Mouse (Mus musculus) heart, adult 2 months (tissue): Measurements from ENCODE around the gene Dbf4. TPM values are rescaled to one million over a fixed set of nuclear protein-coding genes. Genes with fewer than 3 reads are reported as not detected.

Experiments
- DNase-seq, 2 experiments: peaks; one replicate each; pipeline ENCODE4 v3.0.0; 2021
- H3K27ac ChIP-seq: fragments of 200-600 bp; 2 replicates; pipeline ENCODE4 v1.8.1; 2022
- H3K27me3 ChIP-seq: fragments of 200-500 bp; 2 replicates; pipeline ENCODE4 v1.6.1; 2012; ENCODE audit warnings: mild to moderate bottlenecking, low read length, inconsistent platforms, mixed read lengths; ENCODE audit not compliant: control insufficient read depth, insufficient read depth
- H3K36me3 ChIP-seq: fragments of 200-500 bp; 2 replicates; pipeline ENCODE4 v1.6.1; 2012; ENCODE audit warnings: low read length, inconsistent platforms; ENCODE audit not compliant: control insufficient read depth, insufficient read depth
- H3K4me1 ChIP-seq: fragments of 200-500 bp; 2 replicates; pipeline ENCODE4 v1.6.1; 2011; ENCODE audit warnings: low read length; ENCODE audit not compliant: control insufficient read depth, insufficient read depth
- H3K4me3 ChIP-seq: fragments of 200-600 bp; 2 replicates; pipeline ENCODE4 v1.8.1; 2022
- H3K79me2 ChIP-seq: fragments of 200-500 bp; replicated peaks from 2 replicates; pipeline ENCODE4 v1.6.1; 2012; ENCODE audit warnings: mild to moderate bottlenecking, inconsistent platforms, low read length, moderate library complexity, mixed read lengths; ENCODE audit not compliant: control insufficient read depth, insufficient read depth
- H3K9ac ChIP-seq: fragments of 200-500 bp; 2 replicates; pipeline ENCODE4 v1.6.1; 2012; ENCODE audit warnings: low read depth, mild to moderate bottlenecking, control low read depth, inconsistent platforms, low read length, mixed read lengths
- CTCF ChIP-seq: fragments of 200-600 bp; IDR thresholded peaks from 2 replicates; pipeline ENCODE4 v1.8.1; 2022; ENCODE audit warnings: antibody characterized with exemption, mild to moderate bottlenecking, moderate library complexity
- EP300 ChIP-seq: fragments of 200-500 bp; IDR thresholded peaks from 2 replicates; pipeline ENCODE4 v1.6.1; 2011; ENCODE audit warnings: low read depth, low read length, control low read depth; ENCODE audit not compliant: insufficient read depth
- POLR2A ChIP-seq: fragments of 200-500 bp; IDR thresholded peaks from 2 replicates; pipeline ENCODE4 v1.6.1; 2011; ENCODE audit warnings: mild to moderate bottlenecking, low read depth, low read length, control low read depth; ENCODE audit not compliant: insufficient read depth
- WGBS: fragments of 180-500 bp; shearing (Covaris S2); methylation state at CpG from one replicate; pipeline ENCODE4 v1.1.7; 2018; 5-methylcytosine and 5-hydroxymethylcytosine counted together
- intact Hi-C: fragments of 180-260 bp; cut with DNase I; formaldehyde crosslinking; loops from one replicate; pipeline ENCODE4 v1.15.1; 2025
- long read RNA-seq: library from polyadenylated mRNA; stranded (forward); transcript quantifications from one replicate; pipeline ENCODE4 v2.0.0, GENCODE M21; 2021
- polyA plus RNA-seq: library from polyadenylated mRNA; depleted of rRNA; stranded (reverse); fragments of >200 nt; gene quantifications from 2 replicates; pipeline ENCODE4 v1.2.3, GENCODE M21; 2012; rRNA removed
- total RNA-seq, 2 experiments: library from RNA; stranded (reverse); gene quantifications; 2 replicates each; pipeline ENCODE4 v1.2.3; 2021

Gene Dbf4
- total RNA-seq (under 1 TPM; 0.77 to 0.94 TPM), polyA plus RNA-seq (0.53 and 0.56 TPM in 2 replicates)
- long read RNA-seq, partial matches to known transcripts, result 0 of 2 reads
- long read RNA-seq, other reads (novel, unspliced or antisense), result 1 of 2 reads

GRCm38 (mm10) chr5:8422157-8422931, at the start of gene Dbf4, which contains the start of gene Slc25a40:
Gene Dbf4 (minus strand): TSS chr5:8422716.
Gene Slc25a40 (plus strand): TSS chr5:8422850.
- peak within 1 kb of the TSS; percentile 98 for H3K9ac ChIP-seq
- TF ChIP-seq POLR2A (peak; percentile 59; the same call in 1 of the 2 replicates), EP300 (no peak)
- no peaks in the 10 kb centered on the region for H3K27me3 ChIP-seq
- peak within 1 kb of the TSS; percentile 96 for H3K4me3 ChIP-seq
- WGBS, result under 1% methylated on average over 83 of the region's 93 CpGs
- peaks cover 2% of the 10 kb centered on the region; the same call in 1 of the 2 replicates for H3K36me3 ChIP-seq
- H3K79me2 ChIP-seq, result no peaks in the 10 kb centered on the region; the same call in 1 of the 2 replicates
- peak within 1 kb of the TSS; percentile 79 for H3K27ac ChIP-seq
- H3K4me1 ChIP-seq, result no peaks in the 10 kb centered on the region; the same call in 1 of the 2 replicates
- intact Hi-C loops, result loop anchor here (2.0 to 10.0 kb wide), 4 partner anchors 202 to 740 kb away; partner anchors contain the start of gene Rundc3b
- peak; percentile 97 to 98 for DNase-seq

- no peaks in the 10 kb centered on the region for H3K4me1 ChIP-seq
- no peaks in the 10 kb centered on the region for H3K27me3 ChIP-seq
- H3K79me2 ChIP-seq, result no peaks in the 10 kb centered on the region
- H3K9ac ChIP-seq, result no peak overlapping the region
- no peak overlapping the region for H3K4me3 ChIP-seq
- H3K27ac ChIP-seq, result no peak overlapping the region
- no peak for TF ChIP-seq POLR2A
- DNase-seq, result no peak
- H3K36me3 ChIP-seq, result no peaks in the 10 kb centered on the region
- intact Hi-C loops, result no loop called here
- 69% methylated on average over 5 of the region's 5 CpGs for WGBS
These were observed 34.0 kb upstream of the Dbf4 start for GRCm38 (mm10) chr5:8456561-8456960.

DNA sequence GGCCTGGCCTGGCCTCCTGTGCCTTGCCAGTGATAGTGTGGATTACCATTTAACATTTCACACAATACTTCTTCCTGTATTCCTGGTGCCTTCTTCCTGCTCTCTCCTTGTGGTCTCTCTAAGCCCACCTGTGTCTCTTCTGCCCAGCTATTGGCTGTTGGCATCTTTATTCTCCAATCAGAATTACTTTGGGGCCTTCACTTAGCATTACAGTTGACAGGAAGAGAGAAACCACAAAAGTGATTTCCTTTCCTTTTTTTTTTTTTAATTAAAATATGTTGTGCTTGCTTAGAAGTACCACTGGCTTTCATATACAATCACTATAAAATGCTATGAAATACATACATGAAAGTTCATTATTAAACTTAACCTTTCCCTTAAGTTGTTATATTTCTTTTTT, 33.0 kb upstream of the Dbf4 start:
- Histone ChIP-seq H3K4me1 (no peaks in the 10 kb centered on the region), H3K79me2 (no peaks in the 10 kb centered on the region), H3K27me3 (no peaks in the 10 kb centered on the region), H3K4me3 (no peak overlapping the region), H3K9ac (no peak overlapping the region), H3K27ac (no peak overlapping the region), H3K36me3 (no peaks in the 10 kb centered on the region)
- TF ChIP-seq EP300 (no peak), CTCF (no peak), POLR2A (no peak)
- intact Hi-C loops, result no loop called here
- no peak for DNase-seq

DNA sequence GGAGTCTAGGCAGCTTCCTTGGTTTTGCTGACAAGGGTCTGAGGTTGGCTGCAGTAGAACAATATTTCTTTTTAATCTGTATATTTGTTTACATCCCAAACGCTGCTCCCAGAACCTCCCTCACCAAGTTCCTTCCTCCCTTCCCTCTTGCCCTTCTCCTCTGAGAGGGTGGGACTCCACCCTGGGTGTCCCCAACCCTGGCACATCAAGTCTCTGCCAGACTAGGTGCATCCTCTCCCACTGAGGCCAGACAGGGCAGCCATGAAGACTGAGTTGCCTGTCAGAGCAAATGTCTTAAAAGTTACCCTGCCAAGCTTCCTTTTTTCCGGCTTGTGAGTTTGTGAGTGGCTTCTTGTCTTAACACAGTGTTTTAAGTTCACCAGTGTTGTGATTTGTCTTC, 16.6 kb upstream of the Dbf4 start:
- WGBS, result 55% methylated on average over 2 of the region's 2 CpGs
- H3K36me3 ChIP-seq, result no peaks in the 10 kb centered on the region
- H3K79me2 ChIP-seq, result no peaks in the 10 kb centered on the region
- no peak overlapping the region for H3K9ac ChIP-seq
- H3K27ac ChIP-seq, result no peak overlapping the region
- no peak overlapping the region for H3K4me3 ChIP-seq
- no peaks in the 10 kb centered on the region for H3K4me1 ChIP-seq
- intact Hi-C loops, result no loop called here
- H3K27me3 ChIP-seq, result no peaks in the 10 kb centered on the region
- no peak for DNase-seq
- TF ChIP-seq EP300, result no peak
- no peak for TF ChIP-seq POLR2A
- TF ChIP-seq CTCF, result no peak

- no peaks in the 10 kb centered on the region for H3K4me1 ChIP-seq
- no peak overlapping the region for H3K27ac ChIP-seq
- no peak overlapping the region for H3K4me3 ChIP-seq
- H3K79me2 ChIP-seq, result no peaks in the 10 kb centered on the region
- H3K9ac ChIP-seq, result no peak overlapping the region
- DNase-seq, result no peak
- WGBS, result 78% methylated on average over 5 of the region's 5 CpGs
- TF ChIP-seq EP300, result no peak
- TF ChIP-seq POLR2A, result no peak
- TF ChIP-seq CTCF, result no peak
- H3K36me3 ChIP-seq, result no peaks in the 10 kb centered on the region
- intact Hi-C loops, result no loop called here
- H3K27me3 ChIP-seq, result no peaks in the 10 kb centered on the region
These were observed 15.1 kb upstream of the Dbf4 start for GRCm38 (mm10) chr5:8437481-8438156.
